Mouse (Mus musculus) naive thymus-derived CD4-positive, alpha-beta T cell, adult 5 months (primary cell): ENCODE results near the gene Mrps27. TPM values are rescaled to one million over a fixed set of nuclear protein-coding genes. Genes with fewer than 3 reads are reported as not detected.

Experiments
- polyA plus RNA-seq: library from polyadenylated mRNA; unstranded; fragments of 100-300 nt; shearing (Covaris generic); gene quantifications from one replicate; pipeline ENCODE4 v1.2.1, GENCODE M21; 2017

Mrps27 gene
- polyA plus RNA-seq = 17.3 TPM

GRCm38 (mm10) chr13:99344599-99345575 lies at the start of gene Mrps27, which contains the start of gene Ptcd2:
Gene Mrps27, plus strand, starts transcription at chr13:99344786.
Gene Ptcd2, minus strand, starts transcription at chr13:99344705.

Other genes starting within 250 kb of the Mrps27 start
- gene Zfp366, start 160.0 kb upstream of the Mrps27 start, polyA plus RNA-seq = not detected
- gene Ptcd2, start 81 bp upstream of the Mrps27 start, polyA plus RNA-seq = 38.7 TPM
- gene Map1b, start 171.8 kb downstream of the Mrps27 start, polyA plus RNA-seq = 0.09 TPM